Mouse (Mus musculus): ENCODE data around the gene Cngb1. TPM values are rescaled to one million over a fixed set of nuclear protein-coding genes. Genes with fewer than 3 reads are reported as not detected.
A peak's percentile ranks its signal among the peaks of the same experiment; 100 is the strongest.

The Cngb1 gene
- polyA plus RNA-seq, 1 experiment from 2014 or later, result 0.12 TPM

- Histone ChIP-seq H3K9me3 (replicated peaks; ENCODE audit: control insufficient read depth, low read length) (no peaks in the 10 kb centered on the region), H3K4me1 (ENCODE audit: control insufficient read depth, low read depth, low read length) (peaks cover 21% of the 10 kb centered on the region), H3K27ac (ENCODE audit: low read length) (no peak overlapping the region), H3K27me3 (ENCODE audit: control insufficient read depth, insufficient read depth, low read depth, low read length) (no peaks in the 10 kb centered on the region), H3K36me3 (ENCODE audit: control insufficient read depth, insufficient read depth) (peaks cover 18% of the 10 kb centered on the region), H3K4me2 (ENCODE audit: low read depth, low read length) (peak overlapping the region; percentile 94), H3K4me3 (ENCODE audit: low read depth, low read length) (no peak overlapping the region; the same call in 1 of the 2 replicates), H3K9ac (ENCODE audit: low read depth, low read length) (no peak overlapping the region)
- 21% methylated on average over 1 of the region's 1 CpGs for WGBS (ENCODE audit: insufficient replicate concordance)
- no peak for ATAC-seq (ENCODE audit: low read depth)
Measured at GRCm38 (mm10) chr8:95330367-95330766, 24.0 kb upstream of the Cngb1 start.

GRCm38 (mm10) chr8:95327866-95328465 lies 21.6 kb upstream of the Cngb1 start:
- Histone ChIP-seq H3K4me1 (ENCODE audit: control insufficient read depth, low read depth, low read length) (peaks cover 21% of the 10 kb centered on the region), H3K36me3 (ENCODE audit: control insufficient read depth, insufficient read depth) (peaks cover 18% of the 10 kb centered on the region)
- WGBS (ENCODE audit: insufficient replicate concordance), result 91% methylated on average over 44 of the region's 46 CpGs

GRCm38 (mm10) chr8:95326822-95327221 lies 20.4 kb upstream of the Cngb1 start:
- H3K9ac ChIP-seq (ENCODE audit: low read depth, low read length), result no peak overlapping the region
- no peaks in the 10 kb centered on the region for H3K27me3 ChIP-seq (ENCODE audit: control insufficient read depth, insufficient read depth, low read depth, low read length)
- no peak for ATAC-seq (ENCODE audit: low read depth)
- H3K4me3 ChIP-seq (ENCODE audit: low read depth, low read length), result no peak overlapping the region
- H3K27ac ChIP-seq (ENCODE audit: low read length), result no peak overlapping the region
- no peaks in the 10 kb centered on the region for H3K9me3 ChIP-seq (replicated peaks; ENCODE audit: control insufficient read depth, low read length)
- H3K4me2 ChIP-seq (ENCODE audit: low read depth, low read length), result no peak overlapping the region
- peaks cover 18% of the 10 kb centered on the region for H3K36me3 ChIP-seq (ENCODE audit: control insufficient read depth, insufficient read depth)
- 67% methylated on average over 5 of the region's 5 CpGs for WGBS (ENCODE audit: insufficient replicate concordance)
- H3K4me1 ChIP-seq (ENCODE audit: control insufficient read depth, low read depth, low read length), result peaks cover 13% of the 10 kb centered on the region

More at GRCm38 (mm10) chr8:95327866-95328465, 21.6 kb upstream of the Cngb1 start:
- no peak overlapping the region for H3K9ac ChIP-seq (ENCODE audit: low read depth, low read length)
- no peak overlapping the region for H3K27ac ChIP-seq (ENCODE audit: low read length)
- H3K4me3 ChIP-seq (ENCODE audit: low read depth, low read length), result no peak overlapping the region
- H3K9me3 ChIP-seq (replicated peaks; ENCODE audit: control insufficient read depth, low read length), result no peaks in the 10 kb centered on the region
- H3K27me3 ChIP-seq (ENCODE audit: control insufficient read depth, insufficient read depth, low read depth, low read length), result no peaks in the 10 kb centered on the region
- no peak for ATAC-seq (ENCODE audit: low read depth)
- no peak overlapping the region for H3K4me2 ChIP-seq (ENCODE audit: low read depth, low read length)

- WGBS (ENCODE audit: insufficient replicate concordance), result 59% methylated on average over 5 of the region's 5 CpGs
- Histone ChIP-seq H3K4me1 (ENCODE audit: control insufficient read depth, low read depth, low read length) (peaks cover 6% of the 10 kb centered on the region), H3K4me3 (ENCODE audit: low read depth, low read length) (no peak overlapping the region), H3K9ac (ENCODE audit: low read depth, low read length) (no peak overlapping the region), H3K27ac (ENCODE audit: low read length) (no peak overlapping the region), H3K4me2 (ENCODE audit: low read depth, low read length) (no peak overlapping the region), H3K36me3 (ENCODE audit: control insufficient read depth, insufficient read depth) (peaks cover 18% of the 10 kb centered on the region), H3K9me3 (replicated peaks; ENCODE audit: control insufficient read depth, low read length) (no peaks in the 10 kb centered on the region), H3K27me3 (ENCODE audit: control insufficient read depth, insufficient read depth, low read depth, low read length) (peaks cover 13% of the 10 kb centered on the region)
- ATAC-seq (ENCODE audit: low read depth), result no peak
Measured at GRCm38 (mm10) chr8:95324646-95325045, 18.3 kb upstream of the Cngb1 start.

GRCm38 (mm10) chr8:95323201-95323600 lies 16.8 kb upstream of the Cngb1 start:
- WGBS (ENCODE audit: insufficient replicate concordance), result 63% methylated on average over 3 of the region's 3 CpGs
- no peak overlapping the region for H3K4me2 ChIP-seq (ENCODE audit: low read depth, low read length)
- H3K27ac ChIP-seq (ENCODE audit: low read length), result no peak overlapping the region
- no peaks in the 10 kb centered on the region for H3K9me3 ChIP-seq (replicated peaks; ENCODE audit: control insufficient read depth, low read length)
- peaks cover 6% of the 10 kb centered on the region for H3K4me1 ChIP-seq (ENCODE audit: control insufficient read depth, low read depth, low read length)
- peaks cover 13% of the 10 kb centered on the region for H3K27me3 ChIP-seq (ENCODE audit: control insufficient read depth, insufficient read depth, low read depth, low read length)
- no peak overlapping the region for H3K4me3 ChIP-seq (ENCODE audit: low read depth, low read length)
- no peak overlapping the region for H3K9ac ChIP-seq (ENCODE audit: low read depth, low read length)
- peaks cover 8% of the 10 kb centered on the region; the same call in 1 of the 2 replicates for H3K36me3 ChIP-seq (ENCODE audit: control insufficient read depth, insufficient read depth)
- no peak for ATAC-seq (ENCODE audit: low read depth)

- H3K27ac ChIP-seq (ENCODE audit: low read length), result no peak overlapping the region
- peak overlapping the region; percentile 51 for H3K4me3 ChIP-seq (ENCODE audit: low read depth, low read length)
- H3K36me3 ChIP-seq (ENCODE audit: control insufficient read depth, insufficient read depth), result no peaks in the 10 kb centered on the region; the same call in 1 of the 2 replicates
- ATAC-seq (ENCODE audit: low read depth), result peak; percentile 66
- peak overlapping the region; percentile 74 for H3K4me2 ChIP-seq (ENCODE audit: low read depth, low read length)
- H3K9ac ChIP-seq (ENCODE audit: low read depth, low read length), result peak overlapping the region; percentile 9; the same call in 1 of the 2 replicates
- H3K4me1 ChIP-seq (ENCODE audit: control insufficient read depth, low read depth, low read length), result peaks cover 6% of the 10 kb centered on the region
- no peaks in the 10 kb centered on the region for H3K9me3 ChIP-seq (replicated peaks; ENCODE audit: control insufficient read depth, low read length)
- H3K27me3 ChIP-seq (ENCODE audit: control insufficient read depth, insufficient read depth, low read depth, low read length), result peaks cover 13% of the 10 kb centered on the region
- 3% methylated on average over 40 of the region's 41 CpGs for WGBS (ENCODE audit: insufficient replicate concordance)
Measured at GRCm38 (mm10) chr8:95320224-95321139, 14.1 kb upstream of the Cngb1 start.

- 57% methylated on average over 1 of the region's 1 CpGs for WGBS (ENCODE audit: insufficient replicate concordance)
- ATAC-seq (ENCODE audit: low read depth), result no peak
- no peak overlapping the region for H3K4me2 ChIP-seq (ENCODE audit: low read depth, low read length)
Measured at GRCm38 (mm10) chr8:95315350-95315749, 9.0 kb upstream of the Cngb1 start.

GRCm38 (mm10) chr8:95314707-95315106 lies 8.3 kb upstream of the Cngb1 start:
- no peak for ATAC-seq (ENCODE audit: low read depth)
- no peaks in the 10 kb centered on the region for H3K36me3 ChIP-seq (ENCODE audit: control insufficient read depth, insufficient read depth)
- no peak overlapping the region for H3K27ac ChIP-seq (ENCODE audit: low read length)
- H3K4me3 ChIP-seq (ENCODE audit: low read depth, low read length), result no peak overlapping the region
- peaks cover under 1% of the 10 kb centered on the region; the same call in 1 of the 2 replicates for H3K27me3 ChIP-seq (ENCODE audit: control insufficient read depth, insufficient read depth, low read depth, low read length)
- no peak overlapping the region for H3K9ac ChIP-seq (ENCODE audit: low read depth, low read length)
- no peaks in the 10 kb centered on the region; the same call in 1 of the 2 replicates for H3K4me1 ChIP-seq (ENCODE audit: control insufficient read depth, low read depth, low read length)
- no peaks in the 10 kb centered on the region for H3K9me3 ChIP-seq (replicated peaks; ENCODE audit: control insufficient read depth, low read length)
- 48% methylated on average over 2 of the region's 2 CpGs for WGBS (ENCODE audit: insufficient replicate concordance)
- no peak overlapping the region for H3K4me2 ChIP-seq (ENCODE audit: low read depth, low read length)

More at GRCm38 (mm10) chr8:95315350-95315749, 9.0 kb upstream of the Cngb1 start:
- Histone ChIP-seq H3K36me3 (ENCODE audit: control insufficient read depth, insufficient read depth) (no peaks in the 10 kb centered on the region), H3K27me3 (ENCODE audit: control insufficient read depth, insufficient read depth, low read depth, low read length) (peaks cover 7% of the 10 kb centered on the region), H3K9ac (ENCODE audit: low read depth, low read length) (no peak overlapping the region), H3K4me3 (ENCODE audit: low read depth, low read length) (no peak overlapping the region), H3K4me1 (ENCODE audit: control insufficient read depth, low read depth, low read length) (peaks cover 1% of the 10 kb centered on the region), H3K27ac (ENCODE audit: low read length) (no peak overlapping the region), H3K9me3 (replicated peaks; ENCODE audit: control insufficient read depth, low read length) (no peaks in the 10 kb centered on the region)

GRCm38 (mm10) chr8:95313857-95314256 lies 7.5 kb upstream of the Cngb1 start:
- no peaks in the 10 kb centered on the region for H3K36me3 ChIP-seq (ENCODE audit: control insufficient read depth, insufficient read depth)
- no peaks in the 10 kb centered on the region for H3K27me3 ChIP-seq (ENCODE audit: control insufficient read depth, insufficient read depth, low read depth, low read length)
- no peak for ATAC-seq (ENCODE audit: low read depth)
- no peak overlapping the region for H3K9ac ChIP-seq (ENCODE audit: low read depth, low read length)
- H3K27ac ChIP-seq (ENCODE audit: low read length), result no peak overlapping the region
- no peak overlapping the region for H3K4me2 ChIP-seq (ENCODE audit: low read depth, low read length)
- WGBS (ENCODE audit: insufficient replicate concordance), result 73% methylated on average over 6 of the region's 6 CpGs
- no peaks in the 10 kb centered on the region for H3K9me3 ChIP-seq (replicated peaks; ENCODE audit: control insufficient read depth, low read length)
- no peaks in the 10 kb centered on the region; the same call in 1 of the 2 replicates for H3K4me1 ChIP-seq (ENCODE audit: control insufficient read depth, low read depth, low read length)
- H3K4me3 ChIP-seq (ENCODE audit: low read depth, low read length), result no peak overlapping the region
